ENCODE assay signal across 8 mouse cellular contexts in genomic region chr2:168250270-168250669, GRCm38 (mm10). TPM values are rescaled to one million over a fixed set of nuclear protein-coding genes. Genes with fewer than 3 reads are reported as not detected.
DNase-seq lines count a peak whose midpoint lies in the region; ATAC-seq lines count a peak whose summit lies in the region.

No protein-coding gene starts in this region.

- no peaks in the 10 kb centered on the region for H3K27me3 ChIP-seq in limb, embryonic 13.5 days
- H3K27me3 ChIP-seq in splenic B cell, adult 2 months (ENCODE audit: control insufficient read depth, insufficient read depth, low read length, poor library complexity, severe bottlenecking): no peaks in the 10 kb centered on the region

- peaks cover 9% of the 10 kb centered on the region; the same call in 1 of the 2 replicates for H3K4me1 ChIP-seq in limb, embryonic 13.5 days

- H3K9me3 ChIP-seq in limb, embryonic 13.5 days: no peaks in the 10 kb centered on the region

- no peak overlapping the region for H3K9ac ChIP-seq in limb, embryonic 13.5 days

- DNase-seq in heart, adult 18-20 months: peak; percentile 72 to 94
- no peak for DNase-seq in heart, postnatal 25 days (ENCODE audit: low spot score)
- DNase-seq in cerebellum, adult 8-10 months: peak; percentile 86
- DNase-seq in frontal cortex, postnatal 36 days (ENCODE audit: low spot score in 2 of 2): peak; percentile 87 to 94
- DNase-seq in kidney, adult 9 months: peak; percentile 91
- peak; percentile 79 to 84 for DNase-seq in natural killer cell, adult 2 months (ENCODE audit: low spot score in 2 of 2)
- peak; percentile 93 for DNase-seq in splenic B cell, adult 2 months (ENCODE audit: low read depth, low spot score)

- intact Hi-C loops in heart, postnatal 25 days (cut with DNase I): loop anchor here (1.0 to 5.0 kb wide), 2 partner anchors 195 to 377 kb away; no protein-coding TSS in a partner anchor

- H3K27ac ChIP-seq in limb, embryonic 13.5 days: no peak overlapping the region

- 13% methylated on average over 8 of the region's 8 CpGs for WGBS in limb, embryonic 13.5 days

- H3K36me3 ChIP-seq in limb, embryonic 13.5 days: no peaks in the 10 kb centered on the region
- H3K36me3 ChIP-seq in splenic B cell, adult 2 months (ENCODE audit: control insufficient read depth, insufficient read depth, low read length, poor library complexity, severe bottlenecking): no peaks in the 10 kb centered on the region

- no peak overlapping the region for H3K4me2 ChIP-seq in limb, embryonic 13.5 days (replicated peaks)

- no peak overlapping the region for H3K4me3 ChIP-seq in limb, embryonic 13.5 days

- ATAC-seq in limb, embryonic 13.5 days (ENCODE audit: low FRiP score, low read depth): peak; percentile 44; the same call in 1 of the 2 replicates

RNA-seq across cellular contexts. Expression of gene Mocs3, which starts 19.8 kb away (rescaled TPM):
- 1 to 10 TPM; 8.4 to 9.4 TPM for total RNA-seq in heart, adult 18-20 months (2021)
- 1 to 10 TPM; 6.2 to 7.1 TPM for total RNA-seq in heart, postnatal 25 days (2021)
- 6.7 and 7.0 TPM in 2 replicates for polyA plus RNA-seq in limb, embryonic 13.5 days (2015; fragmentation: Nextera tagmentation; extraction: Ambion mirVana)

RNA-seq across cellular contexts. Expression of gene Dpm1, which starts 19.9 kb away (rescaled TPM):
- total RNA-seq in heart, adult 18-20 months (2021): 10 to 100 TPM; 79.1 to 87.3 TPM
- 10 to 100 TPM; 61.8 to 70.6 TPM for total RNA-seq in heart, postnatal 25 days (2021)
- 85.3 and 91.5 TPM in 2 replicates for polyA plus RNA-seq in limb, embryonic 13.5 days (2015; fragmentation: Nextera tagmentation; extraction: Ambion mirVana)

RNA-seq across cellular contexts. Expression of gene Gm20716, which starts 20.1 kb away (rescaled TPM):
- total RNA-seq in heart, adult 18-20 months (2021): 10 to 100 TPM; 14.2 to 21.2 TPM
- total RNA-seq in heart, postnatal 25 days (2021): 10 to 100 TPM; 12.6 to 13.6 TPM
- polyA plus RNA-seq in limb, embryonic 13.5 days (2015; fragmentation: Nextera tagmentation; extraction: Ambion mirVana): 24.5 and 27.1 TPM in 2 replicates

RNA-seq across cellular contexts. Expression of gene Kcng1, which starts 31.3 kb away (rescaled TPM):
- total RNA-seq in heart, adult 18-20 months (2021): not detected
- not detected for total RNA-seq in heart, postnatal 25 days (2021)
- polyA plus RNA-seq in limb, embryonic 13.5 days (2015; fragmentation: Nextera tagmentation; extraction: Ambion mirVana): 1.3 and 1.8 TPM in 2 replicates

RNA-seq across cellular contexts. Expression of gene Adnp, which starts 43.4 kb away (rescaled TPM):
- total RNA-seq in heart, adult 18-20 months (2021): 10 to 100 TPM; 29.3 to 29.4 TPM
- total RNA-seq in heart, postnatal 25 days (2021): 10 to 100 TPM; 30.5 to 32.7 TPM
- polyA plus RNA-seq in limb, embryonic 13.5 days (2015; fragmentation: Nextera tagmentation; extraction: Ambion mirVana): 3.1 and 4.1 TPM in 2 replicates
